Mouse (Mus musculus) liver, adult 2 months (tissue): ENCODE data around the gene Tprgl. TPM values are rescaled to one million over a fixed set of nuclear protein-coding genes. Genes with fewer than 3 reads are reported as not detected.

Source experiments
- DNase-seq: peaks from one replicate; pipeline ENCODE4 v3.0.0-alpha.2; 2011; ENCODE audit warnings: low read depth, low spot score; ENCODE audit errors: extremely low read depth
- H3K27ac ChIP-seq: fragments of 200-500 bp; replicated peaks from 2 replicates; pipeline ENCODE4 v1.5.1; 2012; ENCODE audit warnings: low read depth, mild to moderate bottlenecking, control low read depth, inconsistent platforms, low read length; ENCODE audit not compliant: insufficient read depth
- H3K27me3 ChIP-seq: fragments of 200-500 bp; 2 replicates; pipeline ENCODE4 v1.6.1; 2012; ENCODE audit warnings: mild to moderate bottlenecking, moderate library complexity, low read length, inconsistent platforms; ENCODE audit not compliant: control insufficient read depth, insufficient read depth
- H3K36me3 ChIP-seq: fragments of 200-500 bp; 2 replicates; pipeline ENCODE4 v1.6.1; 2012; ENCODE audit warnings: low read length, inconsistent platforms; ENCODE audit not compliant: control insufficient read depth, insufficient read depth
- H3K4me1 ChIP-seq: fragments of 200-500 bp; 2 replicates; pipeline ENCODE4 v1.6.1; 2011; ENCODE audit warnings: low read length; ENCODE audit not compliant: control insufficient read depth, insufficient read depth
- H3K4me3 ChIP-seq: fragments of 200-500 bp; 2 replicates; pipeline ENCODE4 v1.5.1; 2011; ENCODE audit warnings: low read depth, mild to moderate bottlenecking, control low read depth, low read length, moderate library complexity; ENCODE audit not compliant: insufficient read depth
- H3K79me2 ChIP-seq: fragments of 200-500 bp; 2 replicates; pipeline ENCODE4 v1.6.1; 2012; ENCODE audit warnings: inconsistent platforms, mild to moderate bottlenecking, low read length, moderate library complexity; ENCODE audit not compliant: control insufficient read depth, insufficient read depth
- H3K9ac ChIP-seq: fragments of 200-500 bp; 2 replicates; pipeline ENCODE4 v1.6.1; 2012; ENCODE audit warnings: low read depth, mild to moderate bottlenecking, control low read depth, inconsistent platforms, low read length
- CTCF ChIP-seq: fragments of 200-500 bp; IDR thresholded peaks from 2 replicates; pipeline ENCODE4 v1.5.1; 2011; ENCODE audit warnings: low read depth, low read length, control low read depth
- POLR2A ChIP-seq: fragments of 200-500 bp; IDR thresholded peaks from 2 replicates; pipeline ENCODE4 v1.6.1; 2011; ENCODE audit warnings: low read length, control low read depth; ENCODE audit not compliant: insufficient read depth; ENCODE audit errors: extremely low read depth
- WGBS: fragments of 180-500 bp; shearing (Covaris S2); methylation state at CpG from one replicate; pipeline ENCODE4 v1.1.7; 2018; 5-methylcytosine and 5-hydroxymethylcytosine counted together
- polyA plus RNA-seq: library from polyadenylated mRNA; depleted of rRNA; stranded (reverse); fragments of >200 nt; gene quantifications from 2 replicates; pipeline ENCODE4 v1.2.3, GENCODE M21; 2012
- total RNA-seq: library from RNA; depleted of rRNA; stranded (reverse); fragments of >200 nt; gene quantifications from 2 replicates; pipeline ENCODE4 v1.2.3, GENCODE M21; 2014

Gene Tprgl
- total and polyA plus RNA-seq, 2 experiments: 50.9 to 78.7 TPM

DNA sequence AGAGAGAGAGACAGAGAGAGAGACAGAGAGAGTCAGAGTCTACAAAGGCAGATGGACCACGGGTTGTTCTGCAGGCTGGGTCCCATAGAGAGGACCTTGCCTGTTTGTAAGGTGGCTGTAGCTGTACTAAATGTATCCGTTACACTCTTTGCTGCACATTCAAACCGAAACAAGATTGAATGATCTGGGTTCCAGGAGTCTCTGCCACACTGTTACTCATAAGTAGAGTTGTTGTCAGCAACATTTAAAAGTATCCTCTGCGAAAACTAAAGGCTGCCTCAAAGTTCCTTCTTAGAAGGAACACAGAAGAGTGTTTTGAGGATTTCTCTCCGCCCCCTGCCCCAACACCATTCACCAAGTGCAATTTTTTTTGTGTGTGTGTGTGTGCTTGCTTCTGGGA, 23.3 kb downstream of the Tprgl start:
- TF ChIP-seq CTCF (no peak), POLR2A (no peak)
- peaks cover 22% of the 10 kb centered on the region for H3K27me3 ChIP-seq
- WGBS: 66% methylated on average over 5 of the region's 5 CpGs

DNA sequence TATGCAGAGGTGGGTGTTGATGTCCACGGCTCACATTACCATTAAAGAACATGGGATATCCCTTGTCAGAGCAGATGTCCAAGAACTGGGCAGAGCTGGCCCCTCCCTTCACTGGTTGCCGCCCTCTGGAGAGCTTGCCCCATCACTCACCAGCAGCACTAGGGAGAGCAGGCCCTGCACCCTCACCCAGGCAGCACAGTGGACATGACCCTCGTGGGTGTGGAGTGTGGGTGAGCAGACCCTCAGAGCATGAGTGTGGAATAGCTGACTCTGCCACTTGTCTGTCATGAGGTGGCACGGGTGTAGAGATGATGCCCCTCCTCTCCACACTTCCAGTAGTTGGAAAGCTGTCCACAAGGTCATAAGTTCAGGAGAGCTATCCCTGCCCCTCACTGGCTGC, 25.7 kb downstream of the Tprgl start:
- Histone ChIP-seq H3K27me3 (peaks cover 7% of the 10 kb centered on the region), H3K9ac (no peak overlapping the region), H3K27ac (no peak overlapping the region), H3K4me3 (no peak overlapping the region), H3K4me1 (no peaks in the 10 kb centered on the region), H3K36me3 (no peaks in the 10 kb centered on the region), H3K79me2 (no peaks in the 10 kb centered on the region)
- 52% methylated on average over 4 of the region's 4 CpGs for WGBS
- TF ChIP-seq CTCF: no peak
- TF ChIP-seq POLR2A: no peak
- DNase-seq: no peak

More for the DNA sequence above, 23.3 kb downstream of the Tprgl start:
- Histone ChIP-seq H3K4me3 (no peak overlapping the region), H3K27ac (no peak overlapping the region), H3K9ac (no peak overlapping the region), H3K79me2 (no peaks in the 10 kb centered on the region), H3K36me3 (no peaks in the 10 kb centered on the region), H3K4me1 (peaks cover 5% of the 10 kb centered on the region; the same call in 1 of the 2 replicates)
- no peak for DNase-seq

DNA sequence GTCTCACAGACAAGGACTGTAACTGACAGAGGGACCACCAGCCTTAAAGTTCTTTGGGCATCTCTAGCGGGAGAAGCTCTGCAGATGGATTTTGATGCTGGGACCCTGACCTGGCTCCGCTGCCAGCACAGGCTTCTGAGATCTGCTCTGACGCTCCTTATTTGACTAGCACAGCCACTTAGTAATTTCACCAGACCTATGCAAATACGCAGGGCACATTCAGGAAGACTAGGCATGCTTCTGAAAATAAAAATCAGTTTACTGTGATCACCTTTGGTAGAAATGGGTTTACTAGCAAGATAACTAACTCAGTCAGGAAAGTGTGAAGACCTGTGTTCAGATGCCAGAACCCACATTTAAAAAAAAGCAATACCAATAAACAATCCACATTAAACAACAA, 28.6 kb downstream of the Tprgl start:
- 88% methylated on average over 4 of the region's 4 CpGs for WGBS
- H3K79me2 ChIP-seq: no peaks in the 10 kb centered on the region
- TF ChIP-seq POLR2A (no peak), CTCF (no peak)
- H3K27me3 ChIP-seq: no peaks in the 10 kb centered on the region
- H3K4me3 ChIP-seq: no peak overlapping the region
- DNase-seq: no peak
- no peak overlapping the region for H3K27ac ChIP-seq
- H3K4me1 ChIP-seq: no peaks in the 10 kb centered on the region
- no peak overlapping the region for H3K9ac ChIP-seq
- H3K36me3 ChIP-seq: no peaks in the 10 kb centered on the region

DNA sequence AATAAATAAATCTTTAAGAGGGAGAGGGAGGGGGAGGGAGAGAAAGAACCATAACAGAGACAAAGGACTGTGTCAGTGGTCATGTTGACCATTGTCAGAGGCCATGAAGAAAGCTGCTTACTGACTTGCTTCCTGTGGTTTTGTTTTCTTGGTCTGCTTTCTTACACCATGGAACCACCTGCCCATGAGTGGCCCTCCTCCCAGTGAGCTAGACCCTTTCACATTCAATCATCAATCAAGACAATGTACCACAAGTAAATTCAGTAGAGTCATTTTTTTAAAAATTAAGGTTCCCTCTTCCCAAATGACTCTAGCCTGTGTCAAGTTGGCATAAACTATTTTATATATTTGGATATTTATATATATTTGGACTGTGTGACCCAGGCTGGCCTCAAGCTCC, 30.5 kb downstream of the Tprgl start:
- Histone ChIP-seq H3K4me3 (no peak overlapping the region), H3K36me3 (no peaks in the 10 kb centered on the region), H3K27me3 (no peaks in the 10 kb centered on the region), H3K9ac (no peak overlapping the region), H3K27ac (no peak overlapping the region), H3K4me1 (no peaks in the 10 kb centered on the region), H3K79me2 (no peaks in the 10 kb centered on the region)
- no peak for DNase-seq
- no peak for TF ChIP-seq POLR2A

DNA sequence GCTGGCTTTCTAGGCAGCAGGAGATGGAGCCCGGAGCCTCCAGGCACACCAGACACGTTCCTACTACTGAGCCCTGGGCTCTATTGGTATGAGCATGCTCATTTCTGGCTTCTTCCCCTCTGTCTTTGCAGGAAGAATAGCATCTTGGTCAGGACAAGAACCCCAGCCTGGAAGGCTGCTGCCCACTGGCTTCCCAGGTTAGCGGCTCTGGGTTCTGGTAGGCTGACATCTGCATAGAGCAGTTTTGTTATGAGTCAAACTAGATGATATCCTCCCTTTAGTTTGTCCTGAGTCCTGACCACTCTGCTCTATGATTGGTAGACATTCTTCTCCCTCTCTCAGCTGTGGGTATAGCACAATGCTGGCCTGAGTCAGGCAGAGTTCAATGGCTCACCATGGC, 33.2 kb downstream of the Tprgl start:
- H3K4me3 ChIP-seq: no peak overlapping the region
- H3K27me3 ChIP-seq: no peaks in the 10 kb centered on the region
- no peaks in the 10 kb centered on the region for H3K36me3 ChIP-seq
- no peak overlapping the region for H3K27ac ChIP-seq
- no peak for DNase-seq
- WGBS: 71% methylated on average over 3 of the region's 3 CpGs
- no peaks in the 10 kb centered on the region for H3K79me2 ChIP-seq
- no peaks in the 10 kb centered on the region for H3K4me1 ChIP-seq
- no peak overlapping the region for H3K9ac ChIP-seq
- TF ChIP-seq POLR2A: no peak
- TF ChIP-seq CTCF: no peak

DNA sequence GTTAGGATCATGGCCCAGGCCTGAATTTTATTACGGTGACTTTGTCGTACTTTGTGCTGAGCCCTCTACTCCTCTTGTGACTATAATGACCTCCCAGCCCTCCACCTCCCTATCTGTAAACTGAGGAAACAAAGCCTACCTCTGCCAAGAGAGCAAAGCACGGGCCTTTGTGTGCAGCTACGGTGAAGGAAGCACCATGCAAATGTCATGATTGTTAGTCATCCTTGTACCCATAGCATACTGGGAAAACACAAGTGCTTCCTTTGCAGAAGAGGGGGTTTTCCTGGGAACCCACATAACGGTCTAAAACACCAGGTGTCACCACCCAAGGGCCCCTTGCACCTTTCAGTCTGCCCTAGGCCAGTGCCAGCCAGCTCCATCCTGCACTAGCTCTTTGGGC, 35.3 kb downstream of the Tprgl start:
- H3K9ac ChIP-seq: no peak overlapping the region
- H3K4me3 ChIP-seq: no peak overlapping the region
- H3K4me1 ChIP-seq: no peaks in the 10 kb centered on the region
- H3K79me2 ChIP-seq: no peaks in the 10 kb centered on the region
- no peak overlapping the region for H3K27ac ChIP-seq
- WGBS: 84% methylated on average over 5 of the region's 5 CpGs
- TF ChIP-seq CTCF: no peak
- no peak for TF ChIP-seq POLR2A
- no peaks in the 10 kb centered on the region for H3K36me3 ChIP-seq
- DNase-seq: no peak
- no peaks in the 10 kb centered on the region for H3K27me3 ChIP-seq

DNA sequence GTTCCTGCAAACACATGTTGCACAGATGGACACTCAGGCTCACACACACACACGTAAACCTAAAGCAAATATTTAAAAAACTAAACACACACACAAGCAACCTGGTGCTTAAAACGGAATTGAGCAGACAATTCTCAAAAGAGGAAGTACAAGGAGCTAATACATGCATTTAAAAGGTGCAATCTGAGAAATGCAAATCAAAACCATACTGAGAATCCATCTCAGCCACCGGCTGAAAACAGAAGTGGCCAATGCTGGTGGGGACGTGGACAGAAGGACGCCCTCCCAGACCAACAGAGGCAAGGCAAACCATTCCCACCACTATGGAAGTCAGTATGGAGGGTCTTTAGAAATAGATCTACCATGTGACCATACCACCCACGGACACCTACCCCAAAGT, 36.9 kb downstream of the Tprgl start:
- H3K4me3 ChIP-seq: no peak overlapping the region

More for the DNA sequence above, 36.9 kb downstream of the Tprgl start:
- TF ChIP-seq POLR2A (no peak), CTCF (no peak)
- 52% methylated on average over 6 of the region's 6 CpGs for WGBS
- Histone ChIP-seq H3K9ac (no peak overlapping the region), H3K79me2 (no peaks in the 10 kb centered on the region), H3K4me1 (no peaks in the 10 kb centered on the region), H3K36me3 (no peaks in the 10 kb centered on the region), H3K27ac (no peak overlapping the region), H3K27me3 (no peaks in the 10 kb centered on the region)
- no peak for DNase-seq
